Mouse (Mus musculus) small intestine, adult 2 months (tissue): ENCODE results near the gene Tube1.

Experiments used
- CTCF ChIP-seq: fragments of 200-500 bp; IDR thresholded peaks from 2 replicates; pipeline ENCODE4 v1.5.1; 2012; ENCODE audit warnings: low read depth, mild to moderate bottlenecking, control low read depth, inconsistent platforms, low read length, moderate library complexity, mixed read lengths; ENCODE audit not compliant: insufficient replicate concordance, insufficient read length; ENCODE audit errors: extremely low read depth
- POLR2A ChIP-seq: fragments of 200-500 bp; IDR thresholded peaks from 2 replicates; pipeline ENCODE4 v1.6.1; 2012; ENCODE audit warnings: low read depth, mild to moderate bottlenecking, control low read depth, inconsistent platforms, low read length, moderate library complexity

DNA sequence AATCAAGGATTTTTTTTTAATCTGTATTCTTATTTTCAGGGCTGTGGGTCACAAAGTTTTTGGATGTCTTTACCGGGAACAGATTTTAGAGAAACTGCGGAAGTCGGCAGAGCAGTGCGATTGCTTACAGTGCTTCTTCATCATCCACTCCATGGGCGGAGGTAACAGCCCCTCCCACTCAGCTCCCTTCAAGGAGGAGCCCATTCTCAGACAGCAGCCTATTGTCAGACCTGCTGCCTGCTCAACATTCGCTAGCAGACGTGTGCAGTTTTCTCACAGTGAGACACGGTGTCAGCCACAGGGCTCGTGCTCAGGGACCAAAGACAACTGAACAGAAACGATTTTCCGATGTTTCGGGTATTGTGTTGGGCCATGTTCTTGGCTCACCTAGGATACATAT is 8.4 kb downstream of the Tube1 start:
- TF ChIP-seq CTCF, result no peak
- TF ChIP-seq POLR2A, result no peak
